In the genomic region with DNA sequence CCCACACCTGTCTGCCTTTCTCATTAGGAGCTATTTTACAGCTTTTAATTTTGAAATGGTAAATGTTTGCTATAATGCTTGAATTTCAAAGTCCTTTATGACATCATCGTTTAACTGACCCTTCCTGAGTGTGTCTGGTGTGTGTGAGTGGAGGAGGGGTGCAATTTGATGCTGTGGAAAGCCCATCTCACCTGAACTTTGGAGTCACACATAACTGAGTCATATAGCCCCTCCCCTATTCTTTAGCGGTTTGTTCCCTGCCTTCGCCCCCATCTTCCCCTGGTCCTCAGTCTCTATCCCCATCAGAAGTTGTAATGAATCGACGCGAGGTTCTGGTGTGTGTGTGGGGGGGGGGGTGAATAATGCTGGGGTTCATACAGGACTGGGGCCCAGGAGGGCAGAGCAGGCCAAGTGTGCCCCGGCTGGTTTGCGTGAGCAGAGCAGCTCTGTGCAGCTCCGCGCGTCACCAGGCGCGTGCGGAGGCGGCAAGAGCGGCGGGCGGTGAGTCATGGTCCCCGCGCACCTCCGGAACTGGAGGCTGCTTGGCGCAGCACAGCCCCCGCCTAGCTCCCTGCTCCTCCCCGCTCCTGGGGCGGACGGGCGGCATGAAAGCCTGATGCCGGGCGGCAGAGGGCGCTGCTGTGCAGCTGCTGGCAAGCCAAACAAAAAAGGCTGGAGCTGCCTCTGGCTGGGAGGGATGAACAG, we compare ENCODE assay signal across 8 mouse cellular contexts.
DNase-seq lines count a peak whose midpoint lies in the region; ATAC-seq lines count a peak whose summit lies in the region.

No protein-coding gene starts in this region.

- peak; percentile 96 for DNase-seq in NIH3T3 (ENCODE audit: low read depth)
- peak; percentile 87 to 88 for DNase-seq in cerebellum, postnatal 10 days
- DNase-seq in frontal cortex, postnatal 36 days (ENCODE audit: low spot score in 2 of 2): peak; percentile 87
- DNase-seq in layer of hippocampus, postnatal 36 days: peak; percentile 85 to 86
- peak; percentile 90 for DNase-seq in lung, postnatal 25 days (ENCODE audit: low spot score)
- DNase-seq in retina, embryonic 14.5 days (ENCODE audit: low spot score): peak; percentile 85
- peak; percentile 83 to 88 for DNase-seq in thymus, postnatal 36 days

- 0 out of 2 replicates have a peak overlapping the region, but pooled peaks have one; percentile 38 for H3K27ac ChIP-seq in hindbrain, embryonic 15.5 days (replicated peaks)

- peaks cover 10% of the 10 kb centered on the region; the same call in 1 of the 2 replicates for H3K27me3 ChIP-seq in hindbrain, embryonic 15.5 days

- H3K9ac ChIP-seq in hindbrain, embryonic 15.5 days: peak overlapping the region; percentile 39; the same call in 1 of the 2 replicates

- H3K36me3 ChIP-seq in hindbrain, embryonic 15.5 days: no peaks in the 10 kb centered on the region

- H3K9me3 ChIP-seq in hindbrain, embryonic 15.5 days: no peaks in the 10 kb centered on the region

- H3K4me2 ChIP-seq in hindbrain, embryonic 15.5 days: peak overlapping the region; percentile 65

- peak; percentile 98 for ATAC-seq in hindbrain, embryonic 15.5 days (ENCODE audit: low FRiP score, low read depth)

- H3K4me1 ChIP-seq in hindbrain, embryonic 15.5 days (replicated peaks): peaks cover 9% of the 10 kb centered on the region; the same call in 1 of the 2 replicates

- peak overlapping the region; percentile 36 for H3K4me3 ChIP-seq in hindbrain, embryonic 15.5 days

- 10% methylated on average over 25 of the region's 30 CpGs for whole genome bisulfite sequencing in hindbrain, embryonic 15.5 days

Comparison
In these comparisons a context has a peak if more than half of its experiments do, and no peak if none do; other contexts are left out.
1. Peak in every context shown above with its lines: DNase-seq, ATAC-seq, H3K4me3 ChIP-seq and H3K27ac ChIP-seq.